Mouse (Mus musculus) myocyte (in vitro differentiated cells): ENCODE measurements around the gene Cltrn. TPM values are rescaled to one million over a fixed set of nuclear protein-coding genes. Genes with fewer than 3 reads are reported as not detected.

Source experiments
- H3K27me3 ChIP-seq: one replicate; pipeline ENCODE4 v1.6.1; 2011; ENCODE audit not compliant: control insufficient read depth, insufficient read depth, insufficient read length
- H3K36me3 ChIP-seq: one replicate; pipeline ENCODE4 v1.6.1; 2011; ENCODE audit not compliant: control insufficient read depth, insufficient read depth
- H3K4me2 ChIP-seq: one replicate; pipeline ENCODE4 v1.6.1; 2011; ENCODE audit warnings: low read depth, control low read depth
- H3K4me3 ChIP-seq: one replicate; pipeline ENCODE4 v1.5.1; 2011; ENCODE audit warnings: mild to moderate bottlenecking, control low read depth, moderate library complexity
- H3K79me2 ChIP-seq: one replicate; pipeline ENCODE4 v1.6.1; 2011; ENCODE audit not compliant: control insufficient read depth, insufficient read depth
- H3ac ChIP-seq: one replicate; pipeline ENCODE4 v1.6.1; 2011; ENCODE audit not compliant: control insufficient read depth, insufficient read length
- CEBPB ChIP-seq: IDR thresholded peaks from 2 replicates; pipeline ENCODE4 v1.6.1; 2011; ENCODE audit warnings: mild to moderate bottlenecking, moderate library complexity; ENCODE audit not compliant: poor library complexity, insufficient read depth, severe bottlenecking
- E2F4 ChIP-seq: IDR thresholded peaks from one replicate; pipeline ENCODE4 v1.6.1; 2011; ENCODE audit warnings: mild to moderate bottlenecking, control low read depth, moderate library complexity; ENCODE audit not compliant: insufficient read depth
- MAX ChIP-seq: IDR thresholded peaks from one replicate; pipeline ENCODE4 v1.6.1; 2011; ENCODE audit warnings: low read depth, mild to moderate bottlenecking, control low read depth
- MYOD1 ChIP-seq, 3 experiments: IDR thresholded peaks; one replicate each; pipeline ENCODE4 v1.6.1; 2011; ENCODE audit warnings: control low read depth in 2 of 3, low read depth in 2 of 3, mild to moderate bottlenecking in 2 of 3, moderate library complexity in 1 of 3; ENCODE audit not compliant: insufficient read length in 2 of 3, control insufficient read depth in 1 of 3
- MYOG ChIP-seq, 3 experiments: IDR thresholded peaks; one replicate each; pipeline ENCODE4 v1.6.1; 2011; ENCODE audit warnings: control low read depth in 2 of 3, low read depth in 2 of 3, mild to moderate bottlenecking in 2 of 3; ENCODE audit not compliant: insufficient read length in 2 of 3, control insufficient read depth in 1 of 3, insufficient read depth in 1 of 3
- POLR2A ChIP-seq: IDR thresholded peaks from one replicate; pipeline ENCODE4 v1.6.1; 2011; ENCODE audit warnings: low read depth, mild to moderate bottlenecking, control low read depth, moderate library complexity; ENCODE audit not compliant: insufficient read length
- POLR2AphosphoS2 ChIP-seq: IDR thresholded peaks from one replicate; pipeline ENCODE4 v1.6.1; 2011; ENCODE audit warnings: low read depth, control low read depth; ENCODE audit not compliant: insufficient read length
- REST ChIP-seq: IDR thresholded peaks from one replicate; pipeline ENCODE4 v1.6.1; 2011; ENCODE audit warnings: mild to moderate bottlenecking, control low read depth, moderate library complexity; ENCODE audit not compliant: insufficient read depth, insufficient read length
- SRF ChIP-seq: IDR thresholded peaks from one replicate; pipeline ENCODE4 v1.6.1; 2011; ENCODE audit warnings: low read depth; ENCODE audit not compliant: control insufficient read depth, insufficient read length
- TCF12 ChIP-seq: IDR thresholded peaks from one replicate; pipeline ENCODE4 v1.6.1; 2011; ENCODE audit warnings: mild to moderate bottlenecking, control low read depth; ENCODE audit not compliant: poor library complexity, insufficient read depth, severe bottlenecking
- TCF3 ChIP-seq: IDR thresholded peaks from one replicate; pipeline ENCODE4 v1.6.1; 2011; ENCODE audit warnings: low read depth, control low read depth; ENCODE audit not compliant: insufficient read length
- USF1 ChIP-seq: IDR thresholded peaks from one replicate; pipeline ENCODE4 v1.6.1; 2011; ENCODE audit warnings: low read depth, mild to moderate bottlenecking, control low read depth, moderate library complexity
- polyA plus RNA-seq: library from polyadenylated mRNA; unstranded; fragments of >200 nt; fragmentation: generic; extraction: Trizol; gene quantifications from one replicate; pipeline ENCODE4 v1.2.1, GENCODE M21; 2012; ENCODE audit warnings: missing spikeins

The Cltrn gene
- polyA plus RNA-seq, 1 experiment: not detected

GRCm38 (mm10) chrX:164113744-164114143 is 25.1 kb downstream of the Cltrn start:
- TF ChIP-seq POLR2AphosphoS2 (no peak), TCF3 (no peak), REST (no peak), MAX (no peak), MYOG (IDR thresholded peaks at IDR 0.05; ENCODE audit: control insufficient read depth in 1 of 3, insufficient read depth in 1 of 3, insufficient read length in 2 of 3, low read depth in 2 of 3) (no peak), SRF (no peak), USF1 (no peak), POLR2A (no peak), MYOD1 (IDR thresholded peaks at IDR 0.05; ENCODE audit: control insufficient read depth in 1 of 3, insufficient read length in 2 of 3, low read depth in 2 of 3) (no peak), TCF12 (no peak), E2F4 (no peak), CEBPB (no peak)
- no peak overlapping the region for H3ac ChIP-seq

GRCm38 (mm10) chrX:164123942-164124341 is 35.3 kb downstream of the Cltrn start:
- Histone ChIP-seq H3K4me2 (no peak overlapping the region), H3ac (no peak overlapping the region), H3K79me2 (no peaks in the 10 kb centered on the region), H3K36me3 (no peaks in the 10 kb centered on the region), H3K4me3 (no peak overlapping the region), H3K27me3 (no peaks in the 10 kb centered on the region)
- TF ChIP-seq USF1 (no peak), CEBPB (no peak), MYOD1 (IDR thresholded peaks at IDR 0.05; ENCODE audit: control insufficient read depth in 1 of 3, insufficient read length in 2 of 3, low read depth in 2 of 3) (no peak), MAX (no peak), TCF12 (no peak), REST (no peak), TCF3 (no peak), MYOG (IDR thresholded peaks at IDR 0.05; ENCODE audit: control insufficient read depth in 1 of 3, insufficient read depth in 1 of 3, insufficient read length in 2 of 3, low read depth in 2 of 3) (no peak), E2F4 (no peak), SRF (no peak), POLR2AphosphoS2 (no peak)

More at GRCm38 (mm10) chrX:164113744-164114143, 25.1 kb downstream of the Cltrn start:
- Histone ChIP-seq H3K4me2 (no peak overlapping the region), H3K36me3 (no peaks in the 10 kb centered on the region), H3K79me2 (no peaks in the 10 kb centered on the region), H3K27me3 (no peaks in the 10 kb centered on the region), H3K4me3 (no peak overlapping the region)

DNA sequence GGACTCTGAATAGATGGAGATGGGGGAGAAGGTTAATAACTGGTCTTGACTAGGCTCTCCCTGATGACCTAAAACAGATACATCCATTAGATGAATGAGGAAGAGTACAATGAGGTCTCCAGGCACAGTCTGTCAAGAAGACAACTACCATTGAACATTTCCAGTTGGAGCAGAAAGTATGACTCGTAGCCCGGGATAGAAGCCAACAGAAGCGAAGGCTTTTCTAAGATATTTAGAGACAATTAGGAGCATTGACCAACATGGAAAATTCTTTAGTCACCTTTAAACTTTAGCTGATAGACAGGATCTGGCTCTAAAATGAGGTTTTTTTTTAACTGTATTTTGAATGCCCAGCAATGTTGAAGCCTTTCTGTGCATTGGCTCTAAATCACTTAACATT is 44.9 kb downstream of the Cltrn start:
- H3K4me2 ChIP-seq: no peak overlapping the region
- no peak overlapping the region for H3ac ChIP-seq
- no peaks in the 10 kb centered on the region for H3K36me3 ChIP-seq
- no peak for TF ChIP-seq REST
- no peak for TF ChIP-seq CEBPB
- no peak for TF ChIP-seq POLR2A
- no peak for TF ChIP-seq SRF
- TF ChIP-seq E2F4: no peak
- TF ChIP-seq TCF12: no peak
- no peak for TF ChIP-seq USF1
- no peak for TF ChIP-seq MAX
- TF ChIP-seq POLR2AphosphoS2: no peak
- no peak overlapping the region for H3K4me3 ChIP-seq
- no peaks in the 10 kb centered on the region for H3K79me2 ChIP-seq
- no peaks in the 10 kb centered on the region for H3K27me3 ChIP-seq

- Histone ChIP-seq H3ac (no peak overlapping the region), H3K36me3 (no peaks in the 10 kb centered on the region), H3K4me2 (no peak overlapping the region), H3K27me3 (no peaks in the 10 kb centered on the region), H3K79me2 (no peaks in the 10 kb centered on the region), H3K4me3 (no peak overlapping the region)
- TF ChIP-seq SRF (no peak), TCF12 (no peak), MYOG (IDR thresholded peaks at IDR 0.05; ENCODE audit: control insufficient read depth in 1 of 3, insufficient read depth in 1 of 3, insufficient read length in 2 of 3, low read depth in 2 of 3) (no peak), MAX (no peak), MYOD1 (IDR thresholded peaks at IDR 0.05; ENCODE audit: control insufficient read depth in 1 of 3, insufficient read length in 2 of 3, low read depth in 2 of 3) (no peak), CEBPB (no peak), E2F4 (no peak), POLR2A (no peak), REST (no peak), POLR2AphosphoS2 (no peak), TCF3 (no peak), USF1 (no peak)
These were observed 46.7 kb downstream of the Cltrn start for GRCm38 (mm10) chrX:164135304-164135818.

DNA sequence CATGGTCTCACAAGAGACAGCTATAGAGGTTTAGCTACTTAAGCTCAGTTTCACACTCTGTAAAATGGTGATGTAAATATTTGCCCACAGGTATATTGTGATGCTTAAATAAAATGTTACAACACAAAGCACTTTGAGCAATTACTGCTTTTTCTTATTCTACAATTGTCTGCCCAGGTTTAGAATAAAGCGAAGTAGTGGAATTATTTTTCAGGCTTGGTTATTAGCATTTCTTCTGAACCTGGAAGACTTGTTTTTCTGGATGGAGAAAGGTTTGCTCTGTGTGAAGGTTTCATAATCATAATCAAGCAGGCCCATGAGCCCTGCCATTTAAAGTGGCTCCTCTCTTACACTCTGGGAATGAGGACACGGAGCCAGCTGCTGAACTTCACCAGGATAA is 50.4 kb downstream of the Cltrn start, which contains the start of gene Ace2:
TSS of gene Ace2 (plus strand) at position 301 of the 400 bp plus-strand sequence.
- Histone ChIP-seq H3K4me2 (no peak within 1 kb of the TSS), H3K27me3 (no peaks in the 10 kb centered on the region), H3ac (no peak within 1 kb of the TSS), H3K79me2 (no peaks in the 10 kb centered on the region), H3K4me3 (no peak within 1 kb of the TSS), H3K36me3 (no peaks in the 10 kb centered on the region)
- TF ChIP-seq MYOG (IDR thresholded peaks at IDR 0.05; ENCODE audit: control insufficient read depth in 1 of 3, insufficient read depth in 1 of 3, insufficient read length in 2 of 3, low read depth in 2 of 3) (no peak), TCF12 (no peak), REST (no peak), POLR2AphosphoS2 (no peak), POLR2A (no peak), SRF (no peak), TCF3 (no peak), E2F4 (no peak), USF1 (no peak), MYOD1 (IDR thresholded peaks at IDR 0.05; ENCODE audit: control insufficient read depth in 1 of 3, insufficient read length in 2 of 3, low read depth in 2 of 3) (no peak), MAX (no peak), CEBPB (no peak)
